Mouse (Mus musculus) embryonic facial prominence, embryonic 14.5 days (tissue): ENCODE measurements around the gene Gsk3b. TPM values are rescaled to one million over a fixed set of nuclear protein-coding genes. Genes with fewer than 3 reads are reported as not detected.
"Not testable (repeated sequence)": the region's sequence is repeated elsewhere in the genome, so short reads cannot be mapped to it uniquely, and the experiment has no call there.

Experiments used
- ATAC-seq: fragments of 200-750 bp; cut with Nextera tagmentation; 2 replicates; pipeline ENCODE4 v1.8.0; 2017; ENCODE audit warnings: low read depth, moderate number of reproducible peaks, moderate TSS enrichment
- DNase-seq: peaks from one replicate; pipeline ENCODE4 v3.0.0-alpha.2; 2015; ENCODE audit warnings: low spot score
- H3K27ac ChIP-seq: fragments of 300-500 bp; sonication (generic); replicated peaks from 2 replicates; pipeline ENCODE4 v1.5.1; 2014; ENCODE audit warnings: low read depth, mild to moderate bottlenecking, low read length, moderate library complexity
- H3K27me3 ChIP-seq: fragments of 300-500 bp; sonication (generic); replicated peaks from 2 replicates; pipeline ENCODE4 v1.6.1; 2014; ENCODE audit warnings: low read length; ENCODE audit not compliant: control insufficient read depth, insufficient read depth
- H3K36me3 ChIP-seq: fragments of 300-500 bp; sonication (generic); 2 replicates; pipeline ENCODE4 v1.6.1; 2014; ENCODE audit warnings: low read length, mixed read lengths; ENCODE audit not compliant: control insufficient read depth, insufficient read depth
- H3K4me1 ChIP-seq: fragments of 300-500 bp; sonication (generic); 2 replicates; pipeline ENCODE4 v1.6.1; 2014; ENCODE audit warnings: antibody characterized with exemption, low read length; ENCODE audit not compliant: control insufficient read depth, insufficient read depth
- H3K4me2 ChIP-seq: fragments of 300-500 bp; sonication (generic); 2 replicates; pipeline ENCODE4 v1.6.1; 2014; ENCODE audit warnings: low read depth, mild to moderate bottlenecking, low read length, moderate library complexity, mixed read lengths
- H3K4me3 ChIP-seq: fragments of 300-500 bp; sonication (generic); 2 replicates; pipeline ENCODE4 v1.5.1; 2014; ENCODE audit warnings: low read depth, mild to moderate bottlenecking, low read length
- H3K9ac ChIP-seq: fragments of 300-500 bp; sonication (generic); 2 replicates; pipeline ENCODE4 v1.6.1; 2014; ENCODE audit warnings: low read depth, mild to moderate bottlenecking, low read length, moderate library complexity, mixed read lengths
- H3K9me3 ChIP-seq: fragments of 300-500 bp; sonication (generic); 2 replicates; pipeline ENCODE4 v1.6.1; 2016; ENCODE audit warnings: low read length; ENCODE audit not compliant: control insufficient read depth
- WGBS: fragments of 180-500 bp; shearing (Covaris S2); extraction: QIAGEN DNeasy Blood & Tissue Kit; methylation state at CpG from one replicate; pipeline ENCODE4 v1.1.7; 2014; 5-methylcytosine and 5-hydroxymethylcytosine counted together
- polyA plus RNA-seq: library from polyadenylated mRNA; unstranded; fragments of >200 nt; fragmentation: Nextera tagmentation; extraction: Ambion mirVana; gene quantifications from 2 replicates; pipeline ENCODE4 v1.2.1, GENCODE M21; 2014

Gsk3b gene
- polyA plus RNA-seq, 1 experiment from 2014 or later = 54.2 TPM

GRCm38 (mm10) chr16:38184657-38185269, 96.0 kb downstream of the Gsk3b start:
- Histone ChIP-seq H3K36me3 (0 out of 2 replicates have a peak, but pooled peaks cover 40% of the 10 kb centered on the region), H3K4me1 (no peaks in the 10 kb centered on the region), H3K27me3 (no peaks in the 10 kb centered on the region), H3K9me3 (no peaks in the 10 kb centered on the region), H3K9ac (no peak overlapping the region), H3K27ac (no peak overlapping the region), H3K4me2 (no peak overlapping the region), H3K4me3 (no peak overlapping the region)
- DNase-seq = peak; percentile 54
- 86% methylated on average over 8 of the region's 8 CpGs for WGBS
- 0 out of 2 replicates have a peak, but pooled peaks have one; percentile 22 for ATAC-seq

- H3K36me3 ChIP-seq = peaks cover 52% of the 10 kb centered on the region
- DNase-seq = no peak
Observed at GRCm38 (mm10) chr16:38189952-38190351, 101.2 kb downstream of the Gsk3b start.

GRCm38 (mm10) chr16:38190531-38190930, 101.7 kb downstream of the Gsk3b start:
- H3K27me3 ChIP-seq = no peaks in the 10 kb centered on the region
- DNase-seq (no peak), ATAC-seq (no peak)
- peaks cover 53% of the 10 kb centered on the region for H3K36me3 ChIP-seq
- WGBS = 89% methylated on average over 3 of the region's 3 CpGs
- no peak overlapping the region for H3K4me2 ChIP-seq
- no peaks in the 10 kb centered on the region for H3K9me3 ChIP-seq
- H3K4me1 ChIP-seq = no peaks in the 10 kb centered on the region
- no peak overlapping the region for H3K9ac ChIP-seq
- no peak overlapping the region for H3K4me3 ChIP-seq
- H3K27ac ChIP-seq = no peak overlapping the region

More at GRCm38 (mm10) chr16:38189952-38190351, 101.2 kb downstream of the Gsk3b start:
- H3K4me1 ChIP-seq = no peaks in the 10 kb centered on the region
- H3K9ac ChIP-seq = no peak overlapping the region
- H3K9me3 ChIP-seq = no peaks in the 10 kb centered on the region
- WGBS = 86% methylated on average over 4 of the region's 4 CpGs
- H3K27me3 ChIP-seq = no peaks in the 10 kb centered on the region
- ATAC-seq = no peak
- H3K4me2 ChIP-seq = no peak overlapping the region
- no peak overlapping the region for H3K27ac ChIP-seq
- no peak overlapping the region for H3K4me3 ChIP-seq

- H3K9ac ChIP-seq = no peak overlapping the region
- peaks cover 54% of the 10 kb centered on the region for H3K36me3 ChIP-seq
- H3K4me3 ChIP-seq = no peak overlapping the region
- no peaks in the 10 kb centered on the region for H3K9me3 ChIP-seq
- 89% methylated on average over 6 of the region's 6 CpGs for WGBS
- DNase-seq (no peak), ATAC-seq (no peak)
- no peaks in the 10 kb centered on the region for H3K4me1 ChIP-seq
- H3K27me3 ChIP-seq = no peaks in the 10 kb centered on the region
- H3K4me2 ChIP-seq = no peak overlapping the region
- no peak overlapping the region for H3K27ac ChIP-seq
Observed at GRCm38 (mm10) chr16:38191460-38191859, 102.7 kb downstream of the Gsk3b start.

GRCm38 (mm10) chr16:38192640-38193039, 103.8 kb downstream of the Gsk3b start:
- no peak for DNase-seq
- H3K4me3 ChIP-seq = no peak overlapping the region
- H3K36me3 ChIP-seq = peaks cover 59% of the 10 kb centered on the region
- no peaks in the 10 kb centered on the region for H3K4me1 ChIP-seq
- ATAC-seq = no peak
- H3K27me3 ChIP-seq = no peaks in the 10 kb centered on the region
- WGBS = 81% methylated on average over 6 of the region's 6 CpGs
- H3K27ac ChIP-seq = no peak overlapping the region
- no peak overlapping the region for H3K4me2 ChIP-seq
- no peak overlapping the region for H3K9ac ChIP-seq
- H3K9me3 ChIP-seq = no peaks in the 10 kb centered on the region

GRCm38 (mm10) chr16:38197299-38197698, 108.5 kb downstream of the Gsk3b start:
- ATAC-seq (peak; percentile 19; the same call in 1 of the 2 replicates), DNase-seq (peak; percentile 67)
- WGBS = 62% methylated on average over 4 of the region's 4 CpGs
- Histone ChIP-seq H3K4me3 (no peak overlapping the region), H3K9me3 (no peaks in the 10 kb centered on the region), H3K36me3 (peaks cover 51% of the 10 kb centered on the region), H3K9ac (no peak overlapping the region), H3K27ac (no peak overlapping the region), H3K4me2 (no peak overlapping the region), H3K27me3 (no peaks in the 10 kb centered on the region), H3K4me1 (no peaks in the 10 kb centered on the region)

GRCm38 (mm10) chr16:38205272-38205671, 116.5 kb downstream of the Gsk3b start:
- Histone ChIP-seq H3K4me2 (no peak overlapping the region), H3K4me1 (no peaks in the 10 kb centered on the region), H3K36me3 (peaks cover 38% of the 10 kb centered on the region), H3K9me3 (no peaks in the 10 kb centered on the region), H3K4me3 (no peak overlapping the region), H3K27ac (no peak overlapping the region), H3K9ac (no peak overlapping the region), H3K27me3 (no peaks in the 10 kb centered on the region)
- DNase-seq (no peak), ATAC-seq (no peak; the same call in 1 of the 2 replicates)
- WGBS = 80% methylated on average over 7 of the region's 7 CpGs

GRCm38 (mm10) chr16:38222491-38222890, 133.7 kb downstream of the Gsk3b start:
- H3K4me2 ChIP-seq, H3K9me3 ChIP-seq, H3K4me3 ChIP-seq, H3K27ac ChIP-seq, DNase-seq, H3K9ac ChIP-seq, H3K27me3 ChIP-seq, H3K4me1 ChIP-seq, ATAC-seq: not testable (repeated sequence)
- peaks cover 45% of the 10 kb centered on the region for H3K36me3 ChIP-seq
- WGBS = 100% methylated on average over 5 of the region's 5 CpGs

GRCm38 (mm10) chr16:38236936-38237585, 148.3 kb downstream of the Gsk3b start:
- 56% methylated on average over 4 of the region's 4 CpGs for WGBS
- H3K9ac ChIP-seq = no peak overlapping the region
- peaks cover 27% of the 10 kb centered on the region for H3K36me3 ChIP-seq
- H3K4me1 ChIP-seq = no peaks in the 10 kb centered on the region
- no peak overlapping the region for H3K4me3 ChIP-seq
- ATAC-seq (no peak), DNase-seq (no peak)
- no peak overlapping the region for H3K4me2 ChIP-seq
- H3K27me3 ChIP-seq = no peaks in the 10 kb centered on the region
- H3K9me3 ChIP-seq = no peaks in the 10 kb centered on the region
- no peak overlapping the region for H3K27ac ChIP-seq
